Mouse (Mus musculus): ENCODE measurements around the gene Csrnp1.

The Csrnp1 gene

GRCm38 (mm10) chr9:119978151-119978810 lies 6.2 kb downstream of the Csrnp1 start:
- DNase-seq (ENCODE audit: low spot score in 2 of 2), result peak; percentile 31 to 71

DNA sequence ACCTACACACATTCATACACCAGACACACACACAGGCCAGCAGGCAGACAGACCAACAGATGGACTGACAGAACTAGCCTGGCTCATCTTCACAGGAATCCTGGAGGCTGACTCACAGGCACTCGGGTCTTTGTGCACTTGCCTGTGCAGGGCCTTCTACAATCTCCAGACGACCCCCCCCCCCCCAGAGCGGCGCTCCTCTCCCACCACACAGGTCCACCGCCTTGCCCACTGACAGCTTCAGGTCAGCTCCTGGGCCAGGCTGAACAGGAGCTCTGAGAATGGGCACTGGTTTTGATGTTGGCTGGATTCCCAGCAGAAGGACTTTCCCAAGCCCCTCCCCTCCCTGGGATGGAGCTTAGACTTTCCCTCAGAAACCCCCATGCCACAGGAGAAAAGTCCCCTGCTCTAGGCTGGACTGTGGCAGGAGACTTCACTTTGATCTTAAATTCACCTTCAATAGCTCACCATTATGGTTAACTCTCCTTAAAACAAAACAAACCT lies 6.8 kb downstream of the Csrnp1 start:
- DNase-seq (ENCODE audit: low spot score in 2 of 2), result no peak

GRCm38 (mm10) chr9:119976704-119977556 lies 7.5 kb downstream of the Csrnp1 start:
- peak in 1 of 2 experiments; percentile 48 for DNase-seq (ENCODE audit: low spot score in 2 of 2)

GRCm38 (mm10) chr9:119975286-119975685 lies 9.2 kb downstream of the Csrnp1 start:
- DNase-seq (ENCODE audit: low spot score in 2 of 2), result no peak

DNA sequence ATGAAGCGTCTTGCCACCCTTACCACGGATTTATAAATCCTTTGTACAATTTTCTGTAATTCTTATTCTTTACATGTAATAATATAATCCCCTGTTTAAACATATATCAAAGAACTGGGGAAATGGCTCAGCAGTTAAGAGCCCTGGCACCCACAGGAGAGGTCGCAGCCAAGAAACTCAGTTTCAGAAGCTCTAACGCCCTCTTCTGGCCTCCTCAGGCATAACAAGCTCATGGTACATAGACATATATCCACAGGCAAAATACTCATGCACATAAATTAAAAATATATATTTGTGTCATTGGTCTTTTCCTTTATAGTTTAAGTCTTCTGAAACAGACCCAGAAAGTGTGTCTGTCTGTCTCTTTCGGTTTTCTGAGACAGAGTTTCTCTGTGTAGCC lies 9.8 kb downstream of the Csrnp1 start:
- no peak for DNase-seq (ENCODE audit: low spot score in 2 of 2)

DNA sequence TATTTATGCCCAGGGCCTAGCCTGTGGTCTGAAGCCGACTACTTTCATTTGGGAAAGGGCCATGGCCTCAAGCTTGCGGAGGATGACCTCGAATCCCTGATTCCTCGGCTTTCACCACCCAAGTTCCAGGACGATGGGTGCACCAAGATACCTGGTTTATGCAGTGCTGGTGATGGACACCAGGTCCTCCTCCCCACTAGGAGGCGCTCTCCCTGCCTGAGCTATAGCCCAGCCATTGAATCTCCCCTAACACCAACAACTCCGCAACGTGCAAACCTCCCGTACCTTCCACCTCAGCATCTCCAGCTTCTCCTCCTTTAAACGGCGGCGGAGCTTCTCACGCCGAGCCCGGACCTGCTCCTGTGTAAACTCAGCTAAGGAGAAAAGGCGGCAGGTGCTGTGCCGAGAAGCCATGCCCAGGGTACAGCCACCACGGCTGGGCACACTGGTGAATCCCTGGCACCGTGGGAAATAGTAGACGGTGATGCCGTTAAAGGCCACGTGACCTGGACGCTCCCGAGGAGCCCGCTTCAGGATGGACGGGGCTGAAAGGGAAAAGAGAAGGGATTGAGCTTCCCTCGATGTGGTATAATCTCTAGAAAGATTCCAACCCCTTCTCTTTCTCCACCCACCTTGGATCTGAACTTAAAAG lies 10.5 kb downstream of the Csrnp1 start:
- peak in 1 of 2 experiments; percentile 65 for DNase-seq (ENCODE audit: low spot score in 2 of 2)

GRCm38 (mm10) chr9:119973281-119973680 lies 11.2 kb downstream of the Csrnp1 start:
- no peak for DNase-seq (ENCODE audit: low spot score in 2 of 2)

DNA sequence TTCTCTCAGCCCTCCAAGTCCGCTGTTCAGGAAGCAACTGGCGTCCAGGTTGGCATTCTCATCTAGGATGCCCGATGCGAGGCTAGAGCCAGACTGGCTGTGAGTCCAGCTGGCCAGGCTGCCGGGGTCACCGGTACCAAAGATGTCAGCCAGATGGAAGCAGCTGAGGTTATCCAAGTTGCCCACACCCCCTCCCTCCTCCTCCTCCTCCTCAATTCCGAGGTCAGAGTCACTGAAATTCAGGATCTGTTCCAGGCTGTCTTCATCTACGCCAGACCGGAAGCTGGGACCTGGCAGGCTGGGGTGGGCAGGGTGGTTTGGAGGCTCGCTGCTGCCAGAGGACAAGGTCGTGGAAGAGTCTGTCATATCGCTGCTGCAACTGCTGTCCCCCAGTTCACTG lies 11.9 kb downstream of the Csrnp1 start:
- DNase-seq (ENCODE audit: low spot score in 2 of 2), result no peak

DNA sequence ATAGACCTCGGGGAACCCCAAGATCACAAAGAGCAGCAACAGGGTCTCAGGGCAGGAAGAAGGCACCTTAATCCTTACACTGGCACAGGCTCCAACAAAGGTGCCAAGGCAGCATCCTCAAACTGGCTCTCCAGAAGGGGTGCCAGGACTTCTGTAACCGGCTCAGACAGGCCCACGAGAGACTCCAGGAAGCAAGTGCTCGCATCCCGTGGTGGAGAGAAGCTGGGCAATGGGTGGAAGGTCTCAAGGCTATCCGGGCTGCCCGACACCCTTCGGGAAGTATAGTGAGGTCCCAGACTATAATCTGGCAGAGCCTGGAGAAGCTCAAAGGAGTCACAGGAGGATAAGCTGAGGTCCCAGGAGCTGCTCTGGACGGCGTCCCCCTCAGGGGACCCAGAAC lies 12.3 kb downstream of the Csrnp1 start:
- no peak for DNase-seq (ENCODE audit: low spot score in 2 of 2)

DNA sequence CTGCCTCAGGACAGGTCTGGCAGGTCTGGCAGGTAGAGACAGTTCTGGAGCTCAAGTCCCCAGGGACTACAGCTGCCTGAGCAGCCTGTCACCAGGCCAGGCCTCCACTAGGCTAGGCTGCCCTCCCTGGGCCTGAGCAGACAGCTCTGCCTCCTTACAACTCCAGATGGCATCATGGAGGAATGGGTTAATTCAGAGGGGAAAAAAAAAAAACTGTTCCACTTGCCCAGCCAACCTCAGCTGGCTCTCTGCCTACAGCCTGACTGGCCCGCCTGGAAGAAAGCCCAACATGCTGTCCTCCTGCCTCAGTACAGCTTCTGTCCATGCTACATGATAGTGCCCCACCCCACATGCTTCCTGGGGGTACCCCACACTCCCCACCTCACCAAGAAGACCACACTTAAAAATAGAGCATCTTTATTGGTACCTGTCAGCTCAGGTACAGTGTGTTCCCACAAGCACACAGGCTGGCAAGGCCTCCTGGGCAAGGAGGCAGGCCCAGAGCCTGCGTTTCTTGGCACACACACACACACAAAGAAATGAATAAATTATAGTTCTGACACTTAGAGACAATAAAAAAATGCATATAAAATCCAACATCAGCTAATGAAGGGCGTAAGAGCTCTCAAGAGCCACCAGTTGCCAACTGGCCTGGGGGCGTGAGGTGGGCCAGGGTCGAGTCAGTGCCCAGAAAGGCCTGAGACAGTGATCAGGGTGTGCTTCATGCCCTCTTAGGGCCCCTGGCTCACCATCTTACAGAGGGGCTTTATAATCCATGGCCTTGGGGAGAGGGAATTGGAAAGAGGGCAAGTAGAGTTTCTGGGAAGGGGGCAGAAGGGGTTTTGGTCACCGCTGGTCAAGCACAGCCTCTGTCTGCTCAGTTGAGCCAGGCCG lies 13.4 kb downstream of the Csrnp1 start:
- no peak for DNase-seq (ENCODE audit: low spot score in 2 of 2)

GRCm38 (mm10) chr9:119970221-119970620 lies 14.2 kb downstream of the Csrnp1 start:
- DNase-seq (ENCODE audit: low spot score in 2 of 2), result peak in 1 of 2 experiments; percentile 73

GRCm38 (mm10) chr9:119969811-119970210 lies 14.6 kb downstream of the Csrnp1 start:
- no peak for DNase-seq (ENCODE audit: low spot score in 2 of 2)

DNA sequence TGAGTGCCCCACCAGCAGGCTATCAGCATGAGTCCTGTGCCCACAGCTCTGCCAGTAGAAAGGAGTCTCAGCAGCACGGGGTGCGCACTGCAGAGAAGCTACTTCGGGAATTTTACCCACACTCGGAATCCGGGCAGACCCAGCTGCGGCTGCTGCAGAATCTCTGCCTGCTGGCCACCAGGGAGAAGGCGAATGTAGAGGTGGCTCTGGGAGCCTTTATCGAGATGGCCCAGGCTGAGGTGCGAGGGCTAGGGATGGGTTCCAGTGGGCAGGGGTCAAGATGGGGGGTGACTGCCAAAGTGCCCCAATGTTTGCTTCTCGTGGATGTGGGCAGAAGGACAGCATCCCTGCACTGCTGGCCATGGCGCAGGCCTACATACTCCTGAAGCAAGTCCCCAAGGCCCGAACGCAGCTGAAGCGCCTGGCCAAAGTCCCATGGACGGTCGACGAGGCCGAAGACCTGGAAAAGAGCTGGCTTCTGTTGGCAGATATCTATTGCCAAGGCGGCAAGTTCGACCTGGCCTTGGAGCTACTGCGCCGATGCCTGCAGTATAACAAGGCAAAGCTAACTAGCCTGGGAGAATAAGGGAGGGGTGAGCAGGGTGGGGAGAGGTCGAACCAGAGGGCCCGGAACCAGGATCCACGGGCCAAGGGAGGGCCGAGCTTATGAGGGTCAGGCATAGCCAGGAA lies 18.1 kb downstream of the Csrnp1 start:
- DNase-seq (ENCODE audit: low spot score in 2 of 2), result no peak

DNA sequence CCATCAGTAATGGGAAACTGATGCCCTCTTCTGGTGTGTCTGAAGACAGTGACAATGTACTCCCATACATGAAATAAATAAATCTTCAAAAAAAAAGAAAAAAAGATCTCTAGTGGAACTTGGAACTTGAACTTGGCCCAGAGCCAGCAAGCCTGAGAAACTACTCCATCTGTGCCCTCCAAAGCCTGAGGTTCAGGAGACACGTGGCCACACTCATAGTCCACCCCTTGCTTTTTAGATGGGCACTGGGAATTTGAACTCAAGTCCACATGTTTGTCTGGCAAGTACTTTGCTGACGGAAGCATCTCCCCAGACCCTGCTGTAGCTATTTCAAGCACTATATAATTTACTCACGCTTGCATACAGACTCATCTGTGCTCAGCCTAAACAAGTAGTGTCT lies 19.3 kb downstream of the Csrnp1 start:
- no peak for DNase-seq (ENCODE audit: low spot score in 2 of 2)

DNA sequence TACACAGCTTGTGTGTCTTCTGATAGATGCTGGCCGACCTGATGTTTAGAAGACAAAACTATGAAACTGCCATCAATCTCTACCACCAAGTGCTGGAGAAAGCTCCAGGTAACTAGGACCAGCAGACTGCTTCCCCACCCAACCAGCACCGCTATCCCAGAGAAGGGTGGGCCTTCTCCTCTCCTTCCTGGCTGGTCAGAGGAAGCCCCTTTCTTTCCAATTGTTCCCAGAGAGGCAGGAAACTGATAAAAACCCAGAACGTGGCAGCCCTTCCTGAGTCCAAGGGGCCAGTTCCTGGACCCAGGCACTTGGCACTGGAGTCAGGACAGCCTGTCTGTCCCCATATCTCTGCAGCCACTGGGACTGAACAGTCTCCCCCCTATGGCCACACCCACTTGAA lies 20.3 kb downstream of the Csrnp1 start:
- no peak for DNase-seq (ENCODE audit: low spot score in 2 of 2)

- DNase-seq (ENCODE audit: low spot score in 2 of 2), result peak; percentile 46 to 78
Observed at GRCm38 (mm10) chr9:119962987-119963667, 21.3 kb downstream of the Csrnp1 start.

DNA sequence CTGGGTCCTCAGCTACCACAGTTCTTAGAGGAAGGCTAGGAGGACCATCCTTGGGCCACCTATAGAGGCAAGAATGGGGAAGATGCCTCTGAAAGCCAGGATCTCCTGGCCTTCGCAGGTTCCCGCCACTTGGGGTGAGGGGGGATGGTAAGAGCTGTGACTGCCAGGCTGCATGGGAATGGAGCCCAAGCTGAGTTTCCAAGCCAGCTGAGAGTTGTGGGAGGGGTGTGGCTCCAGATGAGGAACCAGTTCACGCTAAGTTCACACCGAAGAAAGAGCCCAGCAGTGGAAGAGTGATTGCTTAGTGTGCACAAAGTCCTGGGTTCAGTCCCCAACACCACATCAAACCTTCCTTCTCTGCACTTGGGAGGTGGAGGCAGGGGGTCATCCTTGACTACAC lies 22.2 kb downstream of the Csrnp1 start:
- no peak for DNase-seq (ENCODE audit: low spot score in 2 of 2)

- no peak for DNase-seq (ENCODE audit: low spot score in 2 of 2)
Observed at GRCm38 (mm10) chr9:119958835-119959234, 25.6 kb downstream of the Csrnp1 start.

DNA sequence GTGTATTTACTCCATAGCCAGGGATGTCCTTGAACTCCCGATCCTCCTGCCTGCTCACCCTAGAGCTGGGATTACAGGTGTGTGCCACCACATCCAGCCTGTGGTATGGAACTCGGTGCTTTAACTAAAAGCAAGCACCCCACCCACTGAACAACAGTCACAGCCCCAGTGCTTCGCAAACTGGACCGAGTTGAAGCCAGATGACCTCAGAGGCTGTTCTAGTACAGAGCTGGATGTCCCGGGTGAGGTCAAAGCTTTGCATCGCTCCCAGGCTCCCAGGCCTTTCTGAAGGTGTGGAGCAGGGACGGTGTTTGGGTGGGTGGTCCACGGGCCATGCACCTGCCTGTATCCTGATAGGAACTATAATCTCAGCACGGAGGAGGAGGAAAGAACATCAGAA lies 33.1 kb downstream of the Csrnp1 start:
- DNase-seq (ENCODE audit: low spot score in 2 of 2), result no peak

- no peak for DNase-seq (ENCODE audit: low spot score in 2 of 2)
Observed at GRCm38 (mm10) chr9:119950434-119950833, 34.0 kb downstream of the Csrnp1 start.

All from spleen, postnatal 10 days (tissue).